Mouse (Mus musculus): ENCODE measurements around the gene Gm28576.
"Not testable (repeated sequence)": the region's sequence is repeated elsewhere in the genome, so short reads cannot be mapped to it uniquely, and the experiment has no call there.

Gm28576 gene

DNA sequence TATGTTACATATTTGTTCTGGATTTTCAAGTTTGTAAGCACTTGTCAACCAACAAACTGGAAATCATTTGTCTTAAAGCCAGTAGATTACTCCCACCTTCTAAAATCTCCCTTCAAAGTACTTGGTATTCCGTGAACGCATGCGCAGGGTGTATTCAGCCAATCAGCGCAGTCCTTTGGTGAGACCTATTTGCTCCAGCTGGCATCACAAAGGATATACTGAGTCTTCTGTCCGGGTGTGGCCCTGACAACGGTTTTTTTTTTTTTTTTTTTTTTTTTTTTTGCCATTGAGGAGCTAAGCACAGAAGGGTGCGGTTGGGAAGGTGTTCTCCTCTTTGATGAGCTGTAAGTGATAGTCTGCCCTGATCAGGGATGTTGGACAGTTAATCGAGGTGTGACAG, at the start of gene Gm28576:
Gm28576 (plus strand) TSS at position 301 of the 400 bp plus-strand sequence.
- DNase-seq (ENCODE audit: low spot score), result not testable (repeated sequence)

All from MN1 (cell line).